Mouse (Mus musculus): ENCODE measurements at regions not wholly inside any gene's neighbourhood (a gene's known extent, or its start where the extent isn't known, plus 50 kb on each side); places are given as distances from the start of the nearest gene placed in this dataset.

GRCm38 (mm10) chr2:172674641-172675040 is 125.2 kb downstream of the Tfap2c start:
- 89% methylated on average over 8 of the region's 8 CpGs for WGBS
- TF ChIP-seq POLR2A (IDR thresholded peaks at IDR 0.05; ENCODE audit: insufficient read depth, low read depth, low read length) (no peak), CTCF (IDR thresholded peaks at IDR 0.05; ENCODE audit: insufficient read depth, low read depth, low read length) (no peak)
- Histone ChIP-seq H3K4me3 (ENCODE audit: insufficient read depth, low read depth, low read length) (no peak overlapping the region), H3K4me1 (ENCODE audit: control insufficient read depth, insufficient read depth, low read length) (no peaks in the 10 kb centered on the region), H3K27ac (ENCODE audit: insufficient read depth, low read depth, low read length) (no peak overlapping the region)

- no peak overlapping the region for H3K27ac ChIP-seq (ENCODE audit: insufficient read depth, low read depth, low read length)
- TF ChIP-seq CTCF (IDR thresholded peaks at IDR 0.05; ENCODE audit: insufficient read depth, low read depth, low read length) (no peak), POLR2A (IDR thresholded peaks at IDR 0.05; ENCODE audit: insufficient read depth, low read depth, low read length) (no peak)
- H3K4me3 ChIP-seq (ENCODE audit: insufficient read depth, low read depth, low read length), result no peak overlapping the region
- 86% methylated on average over 15 of the region's 15 CpGs for WGBS
- no peaks in the 10 kb centered on the region for H3K4me1 ChIP-seq (ENCODE audit: control insufficient read depth, insufficient read depth, low read length)
Measured at GRCm38 (mm10) chr2:172675081-172675480, 125.7 kb downstream of the Tfap2c start.

- Histone ChIP-seq H3K27ac (ENCODE audit: insufficient read depth, low read depth, low read length) (no peak overlapping the region), H3K4me3 (ENCODE audit: insufficient read depth, low read depth, low read length) (no peak overlapping the region), H3K4me1 (ENCODE audit: control insufficient read depth, insufficient read depth, low read length) (no peaks in the 10 kb centered on the region)
- 97% methylated on average over 1 of the region's 1 CpGs for WGBS
- no peak for TF ChIP-seq POLR2A (IDR thresholded peaks at IDR 0.05; ENCODE audit: insufficient read depth, low read depth, low read length)
- TF ChIP-seq CTCF (IDR thresholded peaks at IDR 0.05; ENCODE audit: insufficient read depth, low read depth, low read length), result no peak
Measured at GRCm38 (mm10) chr2:172690196-172690595, 140.8 kb downstream of the Tfap2c start.

GRCm38 (mm10) chr2:172690931-172691651 is 141.7 kb downstream of the Tfap2c start:
- Histone ChIP-seq H3K4me1 (ENCODE audit: control insufficient read depth, insufficient read depth, low read length) (no peaks in the 10 kb centered on the region), H3K27ac (ENCODE audit: insufficient read depth, low read depth, low read length) (no peak overlapping the region), H3K4me3 (ENCODE audit: insufficient read depth, low read depth, low read length) (no peak overlapping the region)
- WGBS, result 60% methylated on average over 9 of the region's 9 CpGs
- TF ChIP-seq POLR2A (IDR thresholded peaks at IDR 0.05; ENCODE audit: insufficient read depth, low read depth, low read length) (no peak), CTCF (IDR thresholded peaks at IDR 0.05; ENCODE audit: insufficient read depth, low read depth, low read length) (no peak)

GRCm38 (mm10) chr2:172698961-172699360 is 149.6 kb downstream of the Tfap2c start:
- no peak overlapping the region for H3K27ac ChIP-seq (ENCODE audit: insufficient read depth, low read depth, low read length)
- no peak for TF ChIP-seq POLR2A (IDR thresholded peaks at IDR 0.05; ENCODE audit: insufficient read depth, low read depth, low read length)
- WGBS, result 48% methylated on average over 6 of the region's 6 CpGs
- H3K4me1 ChIP-seq (ENCODE audit: control insufficient read depth, insufficient read depth, low read length), result no peaks in the 10 kb centered on the region
- no peak overlapping the region for H3K4me3 ChIP-seq (ENCODE audit: insufficient read depth, low read depth, low read length)

- H3K27ac ChIP-seq (ENCODE audit: insufficient read depth, low read depth, low read length), result no peak overlapping the region
- no peaks in the 10 kb centered on the region for H3K4me1 ChIP-seq (ENCODE audit: control insufficient read depth, insufficient read depth, low read length)
- 83% methylated on average over 4 of the region's 4 CpGs for WGBS
- TF ChIP-seq CTCF (IDR thresholded peaks at IDR 0.05; ENCODE audit: insufficient read depth, low read depth, low read length), result no peak
- TF ChIP-seq POLR2A (IDR thresholded peaks at IDR 0.05; ENCODE audit: insufficient read depth, low read depth, low read length), result no peak
- H3K4me3 ChIP-seq (ENCODE audit: insufficient read depth, low read depth, low read length), result no peak overlapping the region
Measured at GRCm38 (mm10) chr2:172699654-172700053, 150.3 kb downstream of the Tfap2c start.

- Histone ChIP-seq H3K27ac (ENCODE audit: insufficient read depth, low read depth, low read length) (no peak overlapping the region), H3K4me3 (ENCODE audit: insufficient read depth, low read depth, low read length) (no peak overlapping the region), H3K4me1 (ENCODE audit: control insufficient read depth, insufficient read depth, low read length) (no peaks in the 10 kb centered on the region)
- TF ChIP-seq POLR2A (IDR thresholded peaks at IDR 0.05; ENCODE audit: insufficient read depth, low read depth, low read length), result no peak
- no peak for TF ChIP-seq CTCF (IDR thresholded peaks at IDR 0.05; ENCODE audit: insufficient read depth, low read depth, low read length)
- WGBS, result 90% methylated on average over 4 of the region's 4 CpGs
Measured at GRCm38 (mm10) chr2:172710641-172711040, 161.2 kb downstream of the Tfap2c start.

GRCm38 (mm10) chr2:172726701-172727100 is 177.3 kb downstream of the Tfap2c start:
- peaks cover 11% of the 10 kb centered on the region for H3K4me1 ChIP-seq (ENCODE audit: control insufficient read depth, insufficient read depth, low read length)
- TF ChIP-seq CTCF (IDR thresholded peaks at IDR 0.05; ENCODE audit: insufficient read depth, low read depth, low read length), result no peak
- TF ChIP-seq POLR2A (IDR thresholded peaks at IDR 0.05; ENCODE audit: insufficient read depth, low read depth, low read length), result no peak
- 28% methylated on average over 13 of the region's 13 CpGs for WGBS
- H3K27ac ChIP-seq (ENCODE audit: insufficient read depth, low read depth, low read length), result no peak overlapping the region
- no peak overlapping the region for H3K4me3 ChIP-seq (ENCODE audit: insufficient read depth, low read depth, low read length)

- 29% methylated on average over 10 of the region's 10 CpGs for WGBS
Measured at GRCm38 (mm10) chr2:172727576-172727975, 178.2 kb downstream of the Tfap2c start.

More at GRCm38 (mm10) chr2:172727576-172727975, 178.2 kb downstream of the Tfap2c start:
- Histone ChIP-seq H3K27ac (ENCODE audit: insufficient read depth, low read depth, low read length) (no peak overlapping the region), H3K4me3 (ENCODE audit: insufficient read depth, low read depth, low read length) (no peak overlapping the region), H3K4me1 (ENCODE audit: control insufficient read depth, insufficient read depth, low read length) (peaks cover 11% of the 10 kb centered on the region)
- TF ChIP-seq CTCF (IDR thresholded peaks at IDR 0.05; ENCODE audit: insufficient read depth, low read depth, low read length), result no peak
